Mouse (Mus musculus): ENCODE measurements around the gene Setd6. TPM values are rescaled to one million over a fixed set of nuclear protein-coding genes. Genes with fewer than 3 reads are reported as not detected.

The Setd6 gene
- polyA plus RNA-seq, 1 experiment from 2014 or later, result 19.9 TPM

DNA sequence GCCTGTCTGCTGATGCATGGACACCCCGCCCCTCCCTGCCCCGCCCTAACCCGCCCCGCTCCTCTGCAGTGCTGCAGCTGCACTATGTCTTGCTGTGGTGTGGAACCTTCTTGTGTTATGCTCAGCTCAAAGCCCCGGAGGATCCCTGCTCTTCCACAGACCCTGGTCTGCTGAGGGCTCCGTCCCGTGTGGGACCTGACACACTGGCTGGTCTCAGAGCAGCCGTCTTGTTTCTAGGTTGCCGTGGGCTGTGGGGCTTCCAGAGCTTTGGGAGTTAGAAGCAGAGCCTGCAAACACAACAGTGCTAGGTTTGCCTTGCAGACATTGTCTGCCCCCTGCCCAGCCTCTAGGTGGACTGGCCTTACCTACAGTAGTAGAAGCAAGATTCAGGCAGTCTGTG lies 3.3 kb upstream of the Setd6 start:
- 0 out of 2 replicates have a peak, but pooled peaks cover 3% of the 10 kb centered on the region for H3K36me3 ChIP-seq (ENCODE audit: insufficient read depth)
- no peak overlapping the region for H3K9ac ChIP-seq
- ATAC-seq (ENCODE audit: insufficient read depth), result no peak
- no peaks in the 10 kb centered on the region for H3K9me3 ChIP-seq (ENCODE audit: low read depth, low read length)
- TF ChIP-seq CTCF (IDR thresholded peaks at IDR 0.05; ENCODE audit: low read depth), result no peak
- no peak overlapping the region for H3K4me2 ChIP-seq
- no peak for DNase-seq
- H3K27ac ChIP-seq (ENCODE audit: low read depth), result no peak overlapping the region
- H3K4me3 ChIP-seq (ENCODE audit: low read depth, low read length), result no peak overlapping the region
- no peaks in the 10 kb centered on the region for H3K27me3 ChIP-seq (ENCODE audit: insufficient read depth, low read length)
- H3K4me1 ChIP-seq (ENCODE audit: insufficient read depth), result 0 out of 2 replicates have a peak, but pooled peaks cover 4% of the 10 kb centered on the region
- WGBS, result 80% methylated on average over 9 of the region's 9 CpGs

GRCm38 (mm10) chr8:95713100-95714010 lies 2.3 kb upstream of the Setd6 start:
- Histone ChIP-seq H3K27me3 (ENCODE audit: insufficient read depth, low read length) (no peaks in the 10 kb centered on the region), H3K4me3 (ENCODE audit: low read depth, low read length) (no peak overlapping the region), H3K4me1 (ENCODE audit: insufficient read depth) (0 out of 2 replicates have a peak, but pooled peaks cover 4% of the 10 kb centered on the region), H3K27ac (ENCODE audit: low read depth) (no peak overlapping the region), H3K9me3 (ENCODE audit: low read depth, low read length) (no peaks in the 10 kb centered on the region), H3K9ac (no peak overlapping the region), H3K36me3 (ENCODE audit: insufficient read depth) (peaks cover 10% of the 10 kb centered on the region), H3K4me2 (no peak overlapping the region)
- TF ChIP-seq CTCF (IDR thresholded peaks at IDR 0.05; ENCODE audit: low read depth), result peak; percentile 80
- 75% methylated on average over 19 of the region's 19 CpGs for WGBS
- ATAC-seq (ENCODE audit: insufficient read depth), result peak; percentile 16; the same call in 1 of the 2 replicates
- DNase-seq, result peak; percentile 72

- Histone ChIP-seq H3K36me3 (ENCODE audit: insufficient read depth) (peaks cover 20% of the 10 kb centered on the region), H3K27ac (ENCODE audit: low read depth) (no peak overlapping the region), H3K27me3 (ENCODE audit: insufficient read depth, low read length) (no peaks in the 10 kb centered on the region), H3K4me3 (ENCODE audit: low read depth, low read length) (no peak overlapping the region), H3K9me3 (ENCODE audit: low read depth, low read length) (no peaks in the 10 kb centered on the region), H3K9ac (no peak overlapping the region), H3K4me2 (no peak overlapping the region), H3K4me1 (ENCODE audit: insufficient read depth) (0 out of 2 replicates have a peak, but pooled peaks cover 4% of the 10 kb centered on the region)
- no peak for DNase-seq
- no peak for ATAC-seq (ENCODE audit: insufficient read depth)
- TF ChIP-seq CTCF (IDR thresholded peaks at IDR 0.05; ENCODE audit: low read depth), result no peak
- WGBS, result 89% methylated on average over 4 of the region's 4 CpGs
Observed at GRCm38 (mm10) chr8:95714367-95714766, 1.3 kb upstream of the Setd6 start.

DNA sequence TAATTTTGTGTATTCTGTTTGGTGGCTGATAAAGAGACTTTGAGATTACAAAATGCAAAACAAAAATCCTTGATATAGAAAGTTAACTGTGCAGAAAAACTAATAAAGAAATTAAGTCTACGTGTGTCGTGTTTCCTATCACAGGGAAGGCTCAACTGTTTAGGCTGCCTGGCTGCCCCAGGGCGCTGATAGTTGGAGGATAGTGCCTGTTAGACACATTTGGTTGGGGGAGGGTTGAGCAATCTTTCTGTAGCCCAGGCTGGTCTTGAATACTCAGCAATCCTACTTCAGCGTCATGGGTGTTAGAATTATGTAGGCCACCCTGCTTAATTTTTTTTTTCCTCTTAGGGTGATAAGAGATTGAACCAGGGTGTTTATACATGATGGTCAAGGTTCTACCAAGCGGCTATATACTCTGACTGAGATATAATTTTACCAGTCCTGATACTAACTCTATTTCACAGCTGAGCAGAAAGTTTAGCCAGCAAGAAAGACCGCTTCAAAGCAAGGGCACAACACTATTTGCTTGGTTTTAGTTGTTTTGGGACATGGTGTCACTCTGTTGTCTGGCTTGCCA lies 756 bp upstream of the Setd6 start:
- 0 out of 2 replicates have a peak overlapping the region, but pooled peaks have one; percentile 10 for H3K27ac ChIP-seq (ENCODE audit: low read depth)
- H3K4me3 ChIP-seq (ENCODE audit: low read depth, low read length), result peak overlapping the region; percentile 76
- peak overlapping the region; percentile 72; the same call in 1 of the 2 replicates for H3K9ac ChIP-seq
- H3K27me3 ChIP-seq (ENCODE audit: insufficient read depth, low read length), result no peaks in the 10 kb centered on the region
- 78% methylated on average over 6 of the region's 6 CpGs for WGBS
- H3K4me2 ChIP-seq, result peak overlapping the region; percentile 66
- H3K9me3 ChIP-seq (ENCODE audit: low read depth, low read length), result no peaks in the 10 kb centered on the region
- 0 out of 2 replicates have a peak, but pooled peaks cover 4% of the 10 kb centered on the region for H3K4me1 ChIP-seq (ENCODE audit: insufficient read depth)
- TF ChIP-seq CTCF (IDR thresholded peaks at IDR 0.05; ENCODE audit: low read depth), result no peak
- H3K36me3 ChIP-seq (ENCODE audit: insufficient read depth), result peaks cover 26% of the 10 kb centered on the region
- DNase-seq (no peak), ATAC-seq (ENCODE audit: insufficient read depth) (no peak)

- Histone ChIP-seq H3K9ac (peak overlapping the region; percentile 72), H3K27ac (ENCODE audit: low read depth) (peak overlapping the region; percentile 15; the same call in 1 of the 2 replicates), H3K4me2 (peak overlapping the region; percentile 66), H3K4me1 (ENCODE audit: insufficient read depth) (0 out of 2 replicates have a peak, but pooled peaks cover 4% of the 10 kb centered on the region), H3K4me3 (ENCODE audit: low read depth, low read length) (peak overlapping the region; percentile 76), H3K36me3 (ENCODE audit: insufficient read depth) (peaks cover 44% of the 10 kb centered on the region), H3K9me3 (ENCODE audit: low read depth, low read length) (no peaks in the 10 kb centered on the region), H3K27me3 (ENCODE audit: insufficient read depth, low read length) (no peaks in the 10 kb centered on the region)
- ATAC-seq (ENCODE audit: insufficient read depth) (no peak; the same call in 1 of the 2 replicates), DNase-seq (peak; percentile 27)
- 16% methylated on average over 21 of the region's 21 CpGs for WGBS
- TF ChIP-seq CTCF (IDR thresholded peaks at IDR 0.05; ENCODE audit: low read depth), result no peak
Observed at GRCm38 (mm10) chr8:95716546-95717335, 1.1 kb downstream of the Setd6 start.

DNA sequence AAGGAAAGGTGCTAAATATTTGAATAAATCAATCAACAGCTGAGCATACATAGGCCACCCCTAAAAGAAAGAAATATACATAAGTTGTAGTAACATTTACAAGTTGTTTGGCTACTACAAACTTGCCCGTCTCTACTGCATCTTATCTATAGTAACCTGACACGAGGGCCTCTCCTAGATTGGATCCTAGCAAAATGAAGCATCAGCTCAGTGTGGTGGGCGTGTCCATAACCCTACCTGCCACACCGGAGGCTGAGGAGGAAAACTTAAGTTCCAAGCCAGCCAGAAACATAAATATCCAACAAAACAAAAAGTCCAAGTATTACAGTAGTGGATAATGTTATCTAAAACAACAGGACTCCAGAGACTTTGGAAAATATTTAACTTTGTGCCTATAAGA lies 11.9 kb downstream of the Setd6 start:
- 72% methylated on average over 4 of the region's 4 CpGs for WGBS
- DNase-seq, result no peak

More for the DNA sequence above, 11.9 kb downstream of the Setd6 start:
- ATAC-seq (ENCODE audit: insufficient read depth), result no peak
- H3K4me1 ChIP-seq (ENCODE audit: insufficient read depth), result no peaks in the 10 kb centered on the region
- H3K36me3 ChIP-seq (ENCODE audit: insufficient read depth), result peaks cover 94% of the 10 kb centered on the region
- TF ChIP-seq CTCF (IDR thresholded peaks at IDR 0.05; ENCODE audit: low read depth), result no peak
- no peak overlapping the region for H3K9ac ChIP-seq
- H3K4me2 ChIP-seq, result no peak overlapping the region
- no peaks in the 10 kb centered on the region for H3K9me3 ChIP-seq (ENCODE audit: low read depth, low read length)
- H3K4me3 ChIP-seq (ENCODE audit: low read depth, low read length), result no peak overlapping the region
- H3K27ac ChIP-seq (ENCODE audit: low read depth), result no peak overlapping the region
- no peaks in the 10 kb centered on the region for H3K27me3 ChIP-seq (ENCODE audit: insufficient read depth, low read length)

Measured in lung, embryonic 14.5 days (tissue).